Mouse (Mus musculus): ENCODE measurements around the gene Phyh. TPM values are rescaled to one million over a fixed set of nuclear protein-coding genes. Genes with fewer than 3 reads are reported as not detected.

The Phyh gene
- polyA plus RNA-seq, 1 experiment from 2014 or later, result 242 TPM

DNA sequence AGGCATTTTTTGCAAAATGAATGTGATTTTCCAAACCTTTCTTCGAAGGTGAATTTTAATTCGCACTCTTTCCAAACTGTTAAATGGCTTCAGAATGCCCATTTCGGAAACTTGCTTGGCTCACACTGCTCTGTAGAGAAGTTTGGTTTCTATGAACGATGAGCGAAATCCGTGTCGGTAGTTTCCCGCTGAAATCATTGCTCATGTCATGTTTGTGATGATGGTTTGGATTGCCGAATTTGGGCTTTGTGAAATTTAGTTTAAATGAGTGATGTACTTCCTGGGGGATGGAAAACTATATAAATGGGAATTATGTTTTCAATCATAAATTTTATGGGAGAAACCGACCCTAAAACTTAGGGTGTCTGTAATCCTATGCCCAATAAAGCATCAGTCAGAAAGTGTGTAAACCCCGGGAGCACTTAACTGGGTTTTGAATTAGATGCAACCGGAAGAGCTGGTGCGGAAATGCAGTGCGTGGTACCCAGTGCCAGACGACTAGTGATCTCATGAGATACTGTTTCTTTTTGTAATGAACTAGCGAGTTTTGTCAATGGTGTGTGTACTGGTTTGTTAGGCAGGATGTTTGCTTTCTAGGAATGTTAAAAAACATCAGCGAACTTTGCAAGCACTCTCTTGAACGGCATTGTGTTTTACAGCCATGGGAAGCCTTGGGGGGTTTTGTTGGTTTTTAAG lies 35.7 kb upstream of the Phyh start:
- H3K4me2 ChIP-seq (ENCODE audit: low read depth, low read length), result peak overlapping the region; percentile 93
- H3K4me3 ChIP-seq (ENCODE audit: low read length), result peak overlapping the region; percentile 89
- peaks cover 15% of the 10 kb centered on the region for H3K36me3 ChIP-seq (ENCODE audit: control insufficient read depth, insufficient read depth)
- no peak for ATAC-seq (replicated peaks; ENCODE audit: extremely low read depth, insufficient read depth, low FRiP score)
- no peaks in the 10 kb centered on the region for H3K9me3 ChIP-seq (replicated peaks; ENCODE audit: control insufficient read depth, low read length)
- peak overlapping the region; percentile 100 for H3K27ac ChIP-seq (ENCODE audit: low read length)
- 3% methylated on average over 18 of the region's 18 CpGs for WGBS
- peaks cover 18% of the 10 kb centered on the region for H3K4me1 ChIP-seq (ENCODE audit: control insufficient read depth, insufficient read depth, low read length)
- H3K27me3 ChIP-seq (ENCODE audit: control insufficient read depth, insufficient read depth, low read length), result no peaks in the 10 kb centered on the region
- peak overlapping the region; percentile 100 for H3K9ac ChIP-seq (ENCODE audit: low read length)

DNA sequence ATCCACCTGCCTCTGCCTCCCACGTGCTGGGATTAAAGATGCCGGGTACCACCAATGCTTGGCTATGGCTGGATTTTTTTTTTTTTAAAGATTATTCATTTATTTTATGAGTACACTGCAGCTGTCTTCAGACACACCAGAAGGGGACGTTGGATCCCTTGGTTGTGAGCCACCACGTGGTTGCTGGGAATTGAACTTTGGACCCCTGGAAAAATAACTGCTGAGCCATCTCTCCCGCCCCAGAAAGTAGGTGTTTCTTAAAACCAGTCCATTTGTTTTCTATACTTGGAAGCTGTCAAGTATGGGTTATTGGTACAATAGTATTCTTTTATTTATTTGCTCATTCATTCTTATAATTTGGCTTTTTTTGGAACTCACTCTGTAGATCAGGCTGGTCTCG lies 31.9 kb upstream of the Phyh start:
- no peak overlapping the region for H3K4me2 ChIP-seq (ENCODE audit: low read depth, low read length)
- peaks cover 43% of the 10 kb centered on the region for H3K36me3 ChIP-seq (ENCODE audit: control insufficient read depth, insufficient read depth)
- no peak overlapping the region for H3K4me3 ChIP-seq (ENCODE audit: low read length)
- H3K9me3 ChIP-seq (replicated peaks; ENCODE audit: control insufficient read depth, low read length), result no peaks in the 10 kb centered on the region
- H3K9ac ChIP-seq (ENCODE audit: low read length), result no peak overlapping the region
- H3K27ac ChIP-seq (ENCODE audit: low read length), result no peak overlapping the region
- WGBS, result 89% methylated on average over 6 of the region's 6 CpGs
- ATAC-seq (replicated peaks; ENCODE audit: extremely low read depth, insufficient read depth, low FRiP score), result no peak
- H3K27me3 ChIP-seq (ENCODE audit: control insufficient read depth, insufficient read depth, low read length), result no peaks in the 10 kb centered on the region
- H3K4me1 ChIP-seq (ENCODE audit: control insufficient read depth, insufficient read depth, low read length), result peaks cover 12% of the 10 kb centered on the region

DNA sequence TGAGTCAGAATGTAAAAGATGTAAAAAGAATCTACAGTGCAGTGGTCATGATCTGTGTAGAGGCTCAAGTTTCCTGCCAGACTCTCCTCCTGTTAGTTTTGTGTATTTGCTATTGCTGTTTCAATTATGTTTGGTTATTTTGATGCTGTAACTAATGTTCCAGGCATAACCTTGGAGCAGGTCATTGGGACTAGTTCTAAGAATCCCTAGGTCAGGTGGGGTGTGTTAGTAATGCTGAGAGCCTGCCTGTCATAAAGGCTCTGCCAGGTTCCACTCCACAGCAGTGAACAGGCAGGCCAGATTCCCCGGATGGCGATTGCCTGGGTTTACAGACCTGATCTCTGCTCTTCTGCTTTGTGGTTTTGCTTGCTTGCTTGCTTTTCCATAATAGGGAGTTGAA lies 23.2 kb upstream of the Phyh start:
- no peak for ATAC-seq (replicated peaks; ENCODE audit: extremely low read depth, insufficient read depth, low FRiP score)
- 83% methylated on average over 2 of the region's 2 CpGs for WGBS

DNA sequence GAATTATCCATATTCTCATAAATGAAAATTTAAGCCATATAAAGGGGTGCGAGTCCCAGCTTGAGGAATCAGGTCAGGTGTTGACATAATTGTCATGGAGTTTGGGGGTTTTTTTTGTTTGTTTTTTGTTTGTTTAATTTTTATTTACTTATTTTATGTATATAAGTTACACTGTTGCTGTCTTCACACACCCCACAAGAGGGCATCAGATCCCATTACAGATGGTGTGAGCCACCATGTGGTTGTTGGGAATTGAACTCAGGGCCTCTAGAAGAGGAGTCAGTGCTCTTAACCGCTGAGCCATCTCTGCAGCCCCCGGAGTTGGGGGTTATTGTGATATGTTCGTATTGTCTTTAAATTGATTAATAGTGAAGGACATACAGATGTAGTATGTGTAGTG lies 21.8 kb upstream of the Phyh start:
- H3K4me3 ChIP-seq (ENCODE audit: low read length), result no peak overlapping the region
- no peak overlapping the region for H3K9ac ChIP-seq (ENCODE audit: low read length)
- peaks cover 69% of the 10 kb centered on the region for H3K36me3 ChIP-seq (ENCODE audit: control insufficient read depth, insufficient read depth)
- H3K27me3 ChIP-seq (ENCODE audit: control insufficient read depth, insufficient read depth, low read length), result no peaks in the 10 kb centered on the region
- H3K9me3 ChIP-seq (replicated peaks; ENCODE audit: control insufficient read depth, low read length), result no peaks in the 10 kb centered on the region
- no peaks in the 10 kb centered on the region for H3K4me1 ChIP-seq (ENCODE audit: control insufficient read depth, insufficient read depth, low read length)
- WGBS, result 96% methylated on average over 4 of the region's 4 CpGs
- no peak overlapping the region for H3K27ac ChIP-seq (ENCODE audit: low read length)
- no peak for ATAC-seq (replicated peaks; ENCODE audit: extremely low read depth, insufficient read depth, low FRiP score)
- no peak overlapping the region for H3K4me2 ChIP-seq (ENCODE audit: low read depth, low read length)

More for the DNA sequence above, 23.2 kb upstream of the Phyh start:
- Histone ChIP-seq H3K9me3 (replicated peaks; ENCODE audit: control insufficient read depth, low read length) (no peaks in the 10 kb centered on the region), H3K4me1 (ENCODE audit: control insufficient read depth, insufficient read depth, low read length) (no peaks in the 10 kb centered on the region), H3K27me3 (ENCODE audit: control insufficient read depth, insufficient read depth, low read length) (no peaks in the 10 kb centered on the region), H3K9ac (ENCODE audit: low read length) (no peak overlapping the region), H3K4me3 (ENCODE audit: low read length) (no peak overlapping the region), H3K4me2 (ENCODE audit: low read depth, low read length) (no peak overlapping the region), H3K27ac (ENCODE audit: low read length) (no peak overlapping the region), H3K36me3 (ENCODE audit: control insufficient read depth, insufficient read depth) (peaks cover 72% of the 10 kb centered on the region)

DNA sequence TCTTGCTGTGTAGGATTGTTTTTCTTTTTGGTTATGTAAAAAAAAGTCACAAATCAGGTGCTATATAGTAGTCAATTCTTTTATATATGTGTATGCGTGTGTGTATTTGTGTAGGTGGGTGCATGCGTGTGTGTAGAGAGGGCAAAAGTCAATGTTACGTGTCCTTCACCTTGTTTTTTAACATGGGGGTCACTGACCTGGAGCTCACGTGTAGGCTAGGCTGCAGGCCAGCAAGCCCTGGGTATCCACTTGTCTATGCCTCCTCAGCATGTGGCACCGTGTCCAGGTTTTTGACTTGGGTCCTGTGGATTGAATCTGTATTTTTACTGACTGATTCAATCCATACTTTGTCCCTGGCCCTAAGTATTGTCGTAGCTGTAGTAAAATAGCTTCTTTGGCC lies 18.2 kb upstream of the Phyh start:
- ATAC-seq (replicated peaks; ENCODE audit: extremely low read depth, insufficient read depth, low FRiP score), result no peak
- H3K4me2 ChIP-seq (ENCODE audit: low read depth, low read length), result no peak overlapping the region
- H3K27me3 ChIP-seq (ENCODE audit: control insufficient read depth, insufficient read depth, low read length), result no peaks in the 10 kb centered on the region
- H3K36me3 ChIP-seq (ENCODE audit: control insufficient read depth, insufficient read depth), result peaks cover 57% of the 10 kb centered on the region
- 87% methylated on average over 6 of the region's 6 CpGs for WGBS
- H3K9me3 ChIP-seq (replicated peaks; ENCODE audit: control insufficient read depth, low read length), result no peaks in the 10 kb centered on the region
- no peaks in the 10 kb centered on the region for H3K4me1 ChIP-seq (ENCODE audit: control insufficient read depth, insufficient read depth, low read length)
- no peak overlapping the region for H3K27ac ChIP-seq (ENCODE audit: low read length)
- no peak overlapping the region for H3K4me3 ChIP-seq (ENCODE audit: low read length)
- H3K9ac ChIP-seq (ENCODE audit: low read length), result no peak overlapping the region

DNA sequence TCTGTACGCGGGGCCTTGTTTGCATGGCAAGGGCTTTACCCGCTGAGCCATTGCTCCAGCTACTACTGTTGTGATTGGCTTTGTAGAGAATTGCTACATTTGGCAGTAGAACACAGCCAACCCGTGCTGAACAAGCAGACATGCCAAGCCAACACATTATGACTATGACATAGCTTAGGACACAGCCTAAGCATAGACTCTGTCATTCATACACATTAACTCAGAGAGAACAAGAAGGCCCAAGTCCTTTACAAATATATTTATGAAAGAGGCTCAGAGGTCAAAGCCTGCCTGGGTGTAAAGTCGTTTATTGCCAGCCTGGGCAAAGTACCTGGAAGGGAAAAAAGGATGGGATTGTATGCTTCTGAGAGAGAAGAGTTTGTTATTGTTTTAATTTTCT lies 16.5 kb upstream of the Phyh start:
- peaks cover 64% of the 10 kb centered on the region for H3K36me3 ChIP-seq (ENCODE audit: control insufficient read depth, insufficient read depth)
- no peaks in the 10 kb centered on the region for H3K9me3 ChIP-seq (replicated peaks; ENCODE audit: control insufficient read depth, low read length)
- no peaks in the 10 kb centered on the region for H3K27me3 ChIP-seq (ENCODE audit: control insufficient read depth, insufficient read depth, low read length)
- ATAC-seq (replicated peaks; ENCODE audit: extremely low read depth, insufficient read depth, low FRiP score), result no peak
- no peak overlapping the region for H3K9ac ChIP-seq (ENCODE audit: low read length)
- 91% methylated on average over 5 of the region's 5 CpGs for WGBS
- no peak overlapping the region for H3K4me2 ChIP-seq (ENCODE audit: low read depth, low read length)
- no peaks in the 10 kb centered on the region for H3K4me1 ChIP-seq (ENCODE audit: control insufficient read depth, insufficient read depth, low read length)
- H3K4me3 ChIP-seq (ENCODE audit: low read length), result no peak overlapping the region
- no peak overlapping the region for H3K27ac ChIP-seq (ENCODE audit: low read length)

DNA sequence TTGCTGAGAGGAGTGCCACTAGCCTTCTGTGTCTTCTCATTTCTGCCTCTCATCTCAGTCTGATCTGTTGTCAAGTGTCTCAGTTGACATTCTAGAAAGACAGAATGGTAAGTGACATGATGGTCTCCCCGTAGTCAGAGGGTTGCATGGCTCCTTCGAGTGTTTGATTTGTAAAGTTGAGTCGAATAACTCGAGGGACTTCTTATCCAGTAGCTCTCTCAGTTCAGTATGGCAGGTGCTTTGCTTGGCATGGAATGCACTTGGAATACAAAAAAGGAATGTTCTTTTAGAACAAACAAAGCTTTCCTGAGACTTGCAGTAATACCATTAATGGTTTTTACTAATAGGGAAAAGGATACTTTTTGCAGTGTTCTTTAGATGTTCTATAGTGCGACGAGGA lies 11.7 kb upstream of the Phyh start:
- Histone ChIP-seq H3K4me2 (ENCODE audit: low read depth, low read length) (no peak overlapping the region), H3K27ac (ENCODE audit: low read length) (no peak overlapping the region), H3K9ac (ENCODE audit: low read length) (no peak overlapping the region), H3K27me3 (ENCODE audit: control insufficient read depth, insufficient read depth, low read length) (no peaks in the 10 kb centered on the region), H3K9me3 (replicated peaks; ENCODE audit: control insufficient read depth, low read length) (peaks cover 2% of the 10 kb centered on the region), H3K36me3 (ENCODE audit: control insufficient read depth, insufficient read depth) (peaks cover 33% of the 10 kb centered on the region), H3K4me1 (ENCODE audit: control insufficient read depth, insufficient read depth, low read length) (no peaks in the 10 kb centered on the region), H3K4me3 (ENCODE audit: low read length) (no peak overlapping the region)
- 80% methylated on average over 6 of the region's 6 CpGs for WGBS
- ATAC-seq (replicated peaks; ENCODE audit: extremely low read depth, insufficient read depth, low FRiP score), result no peak

DNA sequence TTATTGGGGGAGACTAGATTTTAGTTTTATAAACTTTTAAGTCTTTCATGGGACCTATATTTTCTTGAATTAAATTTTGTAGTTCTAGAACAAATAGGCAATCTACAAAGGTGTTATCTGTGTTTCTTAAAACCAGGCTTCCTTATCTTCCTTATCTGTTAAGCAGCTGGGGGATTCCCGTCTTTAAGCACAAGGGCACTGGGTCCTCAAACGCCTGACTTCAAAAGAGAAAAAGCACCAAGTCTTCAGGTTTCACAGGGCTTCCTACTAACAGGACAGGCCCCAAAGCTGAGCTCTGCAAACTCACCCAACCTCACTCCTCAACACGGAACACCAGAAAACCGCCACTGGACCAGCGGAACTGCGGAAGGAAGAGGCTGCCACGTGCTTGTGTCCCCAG lies 10.9 kb upstream of the Phyh start:
- no peaks in the 10 kb centered on the region for H3K27me3 ChIP-seq (ENCODE audit: control insufficient read depth, insufficient read depth, low read length)
- H3K36me3 ChIP-seq (ENCODE audit: control insufficient read depth, insufficient read depth), result peaks cover 31% of the 10 kb centered on the region
- no peak overlapping the region for H3K4me2 ChIP-seq (ENCODE audit: low read depth, low read length)
- H3K9ac ChIP-seq (ENCODE audit: low read length), result no peak overlapping the region
- ATAC-seq (replicated peaks; ENCODE audit: extremely low read depth, insufficient read depth, low FRiP score), result no peak
- H3K4me1 ChIP-seq (ENCODE audit: control insufficient read depth, insufficient read depth, low read length), result no peaks in the 10 kb centered on the region
- peaks cover 10% of the 10 kb centered on the region for H3K9me3 ChIP-seq (replicated peaks; ENCODE audit: control insufficient read depth, low read length)
- WGBS, result 50% methylated on average over 7 of the region's 7 CpGs
- H3K4me3 ChIP-seq (ENCODE audit: low read length), result no peak overlapping the region
- no peak overlapping the region for H3K27ac ChIP-seq (ENCODE audit: low read length)

DNA sequence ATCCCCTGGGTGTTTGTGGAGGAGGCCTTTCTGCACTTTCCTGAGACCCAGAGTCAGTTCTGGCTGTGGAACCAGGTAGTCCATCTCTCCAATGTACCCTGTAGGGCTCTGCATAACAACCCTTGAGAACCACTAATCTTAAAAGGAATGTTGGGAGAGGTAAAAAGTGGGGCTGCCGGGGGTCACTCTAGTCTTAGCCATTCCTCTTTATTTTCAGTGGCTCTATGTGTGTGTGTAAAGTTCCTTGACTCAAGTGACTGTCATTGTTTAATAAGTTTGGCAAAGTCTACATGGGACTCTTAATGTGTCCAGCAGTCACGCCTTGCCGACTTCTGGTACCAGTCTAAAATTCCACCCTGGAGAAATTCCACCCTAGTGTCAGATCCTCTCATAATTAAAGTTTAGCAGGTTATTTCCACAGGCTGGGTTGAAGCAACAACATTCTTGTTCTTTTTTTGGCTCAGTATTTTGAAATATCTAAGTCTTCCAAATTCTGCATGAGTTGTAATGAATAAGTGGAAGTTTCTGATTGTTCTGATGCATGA lies 10.0 kb upstream of the Phyh start:
- 87% methylated on average over 3 of the region's 3 CpGs for WGBS
- no peak overlapping the region for H3K4me3 ChIP-seq (ENCODE audit: low read length)
- no peak overlapping the region for H3K27ac ChIP-seq (ENCODE audit: low read length)
- H3K4me1 ChIP-seq (ENCODE audit: control insufficient read depth, insufficient read depth, low read length), result no peaks in the 10 kb centered on the region
- no peak overlapping the region for H3K4me2 ChIP-seq (ENCODE audit: low read depth, low read length)
- no peak overlapping the region for H3K9ac ChIP-seq (ENCODE audit: low read length)
- H3K36me3 ChIP-seq (ENCODE audit: control insufficient read depth, insufficient read depth), result peaks cover 29% of the 10 kb centered on the region
- H3K27me3 ChIP-seq (ENCODE audit: control insufficient read depth, insufficient read depth, low read length), result no peaks in the 10 kb centered on the region
- no peak for ATAC-seq (replicated peaks; ENCODE audit: extremely low read depth, insufficient read depth, low FRiP score)
- H3K9me3 ChIP-seq (replicated peaks; ENCODE audit: control insufficient read depth, low read length), result peaks cover 14% of the 10 kb centered on the region

Data from heart, embryonic 16.5 days (tissue).